Comparison of ENCODE assay signal across 17 mouse cellular contexts in the genomic region with DNA sequence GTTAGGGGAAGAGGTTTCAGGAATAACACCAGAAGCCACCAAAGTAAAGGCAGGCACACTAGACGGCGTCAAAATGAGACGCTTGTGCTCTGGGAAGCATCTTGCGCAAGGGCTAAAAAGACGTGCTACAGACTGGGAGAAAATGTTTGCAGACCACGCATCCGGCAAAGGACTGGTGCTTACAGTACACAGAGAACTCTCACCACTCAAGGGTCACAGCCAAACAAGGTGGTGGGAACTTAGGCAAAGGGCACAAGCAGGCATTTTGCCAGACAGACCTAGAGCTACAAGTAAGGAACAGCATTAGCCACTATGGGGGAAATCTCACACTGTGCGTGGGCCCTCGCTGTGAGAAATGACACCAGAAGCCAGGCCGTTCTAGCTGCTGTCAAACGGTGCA.
DNase-seq lines count a peak whose midpoint lies in the region; ATAC-seq and TF ChIP-seq lines count a peak whose summit lies in the region.
"Had no signal": no experiment of that assay in that cellular context is flagged by ENCODE, and none has a peak within 500 bp of the region (broad histone marks: within the 10 kb centered on the region; RNA-seq: fewer than 3 reads in every experiment).

No protein-coding gene starts in this region.

- H3K9me3 ChIP-seq in heart, embryonic 13.5 days: no peaks in the 10 kb centered on the region
- H3K9me3 ChIP-seq in limb, embryonic 15.5 days: no peaks in the 10 kb centered on the region
- no peaks in the 10 kb centered on the region for H3K9me3 ChIP-seq in midbrain, postnatal 0 days (ENCODE audit: low read length)
- H3K9me3 ChIP-seq: hindbrain, embryonic 15.5 days; midbrain, embryonic 13.5 days had no signal

- no peak for TF ChIP-seq POLR2A in cerebellum, adult 2 months (IDR thresholded peaks at IDR 0.05; ENCODE audit: borderline replicate concordance, insufficient read depth, low read length)

- no peak for DNase-seq in heart, postnatal 14 days
- DNase-seq in lung, postnatal 25 days (ENCODE audit: low spot score): peak; percentile 81
- no peak for DNase-seq in gastrocnemius, postnatal 10 days
- no peak for DNase-seq in midbrain, postnatal 0 days (ENCODE audit: low spot score)
- no peak for DNase-seq in cerebellum, adult 2 months
- DNase-seq: adrenal gland, postnatal 36 days; cerebellum, postnatal 10 days; heart, adult 11 months; thymus, adult 2 months had no signal

- 73% methylated on average over 11 of the region's 11 CpGs for WGBS in heart, embryonic 13.5 days
- WGBS in limb, embryonic 15.5 days: 66% methylated on average over 11 of the region's 11 CpGs
- 85% methylated on average over 11 of the region's 11 CpGs for WGBS in midbrain, postnatal 0 days
- WGBS in cerebellum, adult 2 months: 55% methylated on average over 11 of the region's 11 CpGs

- H3K4me3 ChIP-seq in heart, embryonic 13.5 days: no peak overlapping the region
- no peak overlapping the region for H3K4me3 ChIP-seq in C2C12 (ENCODE audit: insufficient read depth, poor library complexity, severe bottlenecking)
- no peak overlapping the region for H3K4me3 ChIP-seq in limb, embryonic 15.5 days
- no peak overlapping the region for H3K4me3 ChIP-seq in midbrain, postnatal 0 days (ENCODE audit: low read depth, low read length)
- no peak overlapping the region for H3K4me3 ChIP-seq in cerebellum, adult 2 months (replicated peaks; ENCODE audit: insufficient read depth, low read depth, low read length)
- H3K4me3 ChIP-seq: hindbrain, embryonic 15.5 days; midbrain, embryonic 13.5 days had no signal

- no peak overlapping the region for H3ac ChIP-seq in C2C12 (ENCODE audit: control insufficient read depth, insufficient read length, low read depth)

- H3K79me3 ChIP-seq in C2C12 (ENCODE audit: low read depth): no peaks in the 10 kb centered on the region

- H3K4me2 ChIP-seq in heart, embryonic 13.5 days: no peak overlapping the region
- H3K4me2 ChIP-seq in limb, embryonic 15.5 days: no peak overlapping the region
- H3K4me2 ChIP-seq in midbrain, postnatal 0 days (ENCODE audit: low read depth, low read length, poor library complexity, severe bottlenecking): no peak overlapping the region
- H3K4me2 ChIP-seq: hindbrain, embryonic 15.5 days; midbrain, embryonic 13.5 days had no signal

- H3K4me1 ChIP-seq in heart, embryonic 13.5 days: peaks cover 13% of the 10 kb centered on the region
- H3K4me1 ChIP-seq in limb, embryonic 15.5 days: peaks cover 14% of the 10 kb centered on the region; the same call in 1 of the 2 replicates
- H3K4me1 ChIP-seq in midbrain, postnatal 0 days (ENCODE audit: insufficient read depth, low read length): no peaks in the 10 kb centered on the region
- no peaks in the 10 kb centered on the region for H3K4me1 ChIP-seq in cerebellum, adult 2 months (ENCODE audit: control insufficient read depth, insufficient read depth, low read length)
- H3K4me1 ChIP-seq: hindbrain, embryonic 15.5 days; midbrain, embryonic 13.5 days had no signal

- no peaks in the 10 kb centered on the region for H3K36me3 ChIP-seq in heart, embryonic 13.5 days
- H3K36me3 ChIP-seq in C2C12 (ENCODE audit: control insufficient read depth, insufficient read depth): no peaks in the 10 kb centered on the region
- no peaks in the 10 kb centered on the region for H3K36me3 ChIP-seq in limb, embryonic 15.5 days
- H3K36me3 ChIP-seq in midbrain, postnatal 0 days (ENCODE audit: insufficient read depth, low read length): no peaks in the 10 kb centered on the region
- H3K36me3 ChIP-seq: hindbrain, embryonic 15.5 days; midbrain, embryonic 13.5 days had no signal

- 0 out of 2 replicates have a peak overlapping the region, but pooled peaks have one; percentile 2 for H3K27ac ChIP-seq in heart, embryonic 13.5 days (replicated peaks)
- H3K27ac ChIP-seq in limb, embryonic 15.5 days: 0 out of 2 replicates have a peak overlapping the region, but pooled peaks have one; percentile 13
- no peak overlapping the region; the same call in 1 of the 2 replicates for H3K27ac ChIP-seq in midbrain, postnatal 0 days (ENCODE audit: low read depth, low read length)
- H3K27ac ChIP-seq in cerebellum, adult 2 months (ENCODE audit: insufficient read depth, low read length): no peak overlapping the region
- H3K27ac ChIP-seq: hindbrain, embryonic 15.5 days; liver, embryonic 14.5 days; midbrain, embryonic 13.5 days had no signal

- intact Hi-C loops in heart, postnatal 14 days (cut with DNase I): no loop called here

- no peaks in the 10 kb centered on the region for H3K27me3 ChIP-seq in heart, embryonic 13.5 days (replicated peaks)
- no peaks in the 10 kb centered on the region for H3K27me3 ChIP-seq in C2C12 (ENCODE audit: control insufficient read depth, insufficient read depth, insufficient read length)
- no peaks in the 10 kb centered on the region for H3K27me3 ChIP-seq in limb, embryonic 15.5 days
- no peaks in the 10 kb centered on the region; the same call in 1 of the 2 replicates for H3K27me3 ChIP-seq in midbrain, postnatal 0 days (ENCODE audit: insufficient read depth, low read length)
- no peaks in the 10 kb centered on the region; the same call in 1 of the 2 replicates for H3K27me3 ChIP-seq in cerebellum, adult 2 months (ENCODE audit: control insufficient read depth, insufficient read depth, low read length)
- H3K27me3 ChIP-seq: hindbrain, embryonic 15.5 days; midbrain, embryonic 13.5 days had no signal

- TF ChIP-seq CTCF in C2C12 (IDR thresholded peaks at IDR 0.05; ENCODE audit: control insufficient read depth, insufficient read depth, insufficient read length): no peak
- no peak for TF ChIP-seq CTCF in midbrain, postnatal 0 days (IDR thresholded peaks at IDR 0.05)
- TF ChIP-seq CTCF in cerebellum, adult 2 months (IDR thresholded peaks at IDR 0.05; ENCODE audit: borderline replicate concordance, insufficient read depth, low read depth, low read length): no peak

- H3K79me2 ChIP-seq in C2C12 (ENCODE audit: control insufficient read depth, insufficient read depth): no peaks in the 10 kb centered on the region

- no peak for ATAC-seq in heart, embryonic 13.5 days (ENCODE audit: extremely low read depth, insufficient number of reproducible peaks, low FRiP score, low TSS enrichment)
- no peak for ATAC-seq in limb, embryonic 15.5 days (ENCODE audit: insufficient number of reproducible peaks, low FRiP score, low TSS enrichment, low read depth)
- no peak for ATAC-seq in midbrain, postnatal 0 days (ENCODE audit: low FRiP score)
- ATAC-seq: activated CD4-positive, CD25-positive, alpha-beta regulatory T cell, adult 4 months; forebrain, embryonic 14.5 days; midbrain, embryonic 13.5 days had no signal

- 0 out of 2 replicates have a peak overlapping the region, but pooled peaks have one; percentile 11 for H3K9ac ChIP-seq in heart, embryonic 13.5 days
- no peak overlapping the region for H3K9ac ChIP-seq in limb, embryonic 15.5 days
- no peak overlapping the region for H3K9ac ChIP-seq in midbrain, postnatal 0 days (replicated peaks; ENCODE audit: low read length, poor library complexity, severe bottlenecking)
- H3K9ac ChIP-seq: hindbrain, embryonic 15.5 days; liver, embryonic 14.5 days; midbrain, embryonic 13.5 days had no signal

TF ChIP-seq in C2C12, 6 proteins besides CTCF, POLR2A, EP300 and RAD21:
- TF ChIP-seq CEBPB (IDR thresholded peaks at IDR 0.05; ENCODE audit: low read depth) (peak; percentile 24), FOSL1 (IDR thresholded peaks at IDR 0.05; ENCODE audit: insufficient read depth, low read length, poor library complexity, severe bottlenecking) (no peak)

Comparison
In these comparisons a context has a peak if more than half of its experiments do, and no peak if none do; other contexts are left out.
1. H3K27ac ChIP-seq: peak in heart, embryonic 13.5 days (single experiment) and limb, embryonic 15.5 days (single experiment); none in midbrain, postnatal 0 days (single experiment) and cerebellum, adult 2 months (single experiment).